Mouse (Mus musculus) hindbrain, postnatal 0 days (tissue): ENCODE measurements around the gene Gmfg. TPM values are rescaled to one million over a fixed set of nuclear protein-coding genes. Genes with fewer than 3 reads are reported as not detected.

Source experiments
- ATAC-seq: fragments of 200-750 bp; cut with Nextera tagmentation; 2 replicates; pipeline ENCODE4 v1.8.0; 2017; ENCODE audit warnings: mild to moderate bottlenecking, moderate TSS enrichment, moderate library complexity
- DNase-seq: peaks from one replicate; pipeline ENCODE4 v3.0.0-alpha.2; 2015; ENCODE audit warnings: low spot score
- H3K27ac ChIP-seq: fragments of 300-500 bp; sonication (generic); 2 replicates; pipeline ENCODE4 v1.5.1; 2014; ENCODE audit warnings: mild to moderate bottlenecking
- H3K27me3 ChIP-seq: fragments of 300-500 bp; sonication (generic); 2 replicates; pipeline ENCODE4 v1.6.1; 2014; ENCODE audit warnings: low read length, mixed read lengths; ENCODE audit not compliant: insufficient read depth
- H3K36me3 ChIP-seq: fragments of 300-500 bp; sonication (generic); 2 replicates; pipeline ENCODE4 v1.6.1; 2014; ENCODE audit warnings: low read length, mixed read lengths; ENCODE audit not compliant: insufficient read depth
- H3K4me1 ChIP-seq: fragments of 300-500 bp; sonication (generic); 2 replicates; pipeline ENCODE4 v1.6.1; 2014; ENCODE audit warnings: antibody characterized with exemption, low read length, mixed read lengths; ENCODE audit not compliant: insufficient read depth
- H3K4me2 ChIP-seq: fragments of 300-500 bp; sonication (generic); 2 replicates; pipeline ENCODE4 v1.6.1; 2014; ENCODE audit warnings: low read depth, mild to moderate bottlenecking, low read length, moderate library complexity, mixed read lengths
- H3K4me3 ChIP-seq: fragments of 300-500 bp; sonication (generic); 2 replicates; pipeline ENCODE4 v1.5.1; 2014; ENCODE audit warnings: low read length
- H3K9ac ChIP-seq: fragments of 300-500 bp; sonication (generic); replicated peaks from 2 replicates; pipeline ENCODE4 v1.6.1; 2014; ENCODE audit warnings: mild to moderate bottlenecking, low read length, moderate library complexity, mixed read lengths
- H3K9me3 ChIP-seq: fragments of 300-500 bp; sonication (generic); 2 replicates; pipeline ENCODE4 v1.6.1; 2016; ENCODE audit warnings: low read length, mixed read lengths
- CTCF ChIP-seq: IDR thresholded peaks from 2 replicates; pipeline ENCODE4 v1.5.1; 2016; ENCODE audit warnings: antibody characterized with exemption, control low read depth, low read depth
- WGBS: fragments of 180-500 bp; shearing (Covaris S2); extraction: QIAGEN DNeasy Blood & Tissue Kit; methylation state at CpG from one replicate; pipeline ENCODE4 v1.1.7; 2014; 5-methylcytosine and 5-hydroxymethylcytosine counted together
- polyA plus RNA-seq: library from polyadenylated mRNA; unstranded; fragments of >200 nt; fragmentation: Nextera tagmentation; extraction: Ambion mirVana; gene quantifications from 2 replicates; pipeline ENCODE4 v1.2.1, GENCODE M21; 2015
- total RNA-seq: library from RNA; depleted of rRNA; stranded (reverse); fragments of >200 nt; gene quantifications from 2 replicates; pipeline ENCODE4 v1.2.3, GENCODE M21; 2014; rRNA removed

The Gmfg gene
- total and polyA plus RNA-seq, 2 experiments from 2014 or later = 0.16 to 6.2 TPM

GRCm38 (mm10) chr7:28495426-28495825, 58.2 kb downstream of the Gmfg start:
- Histone ChIP-seq H3K4me3 (no peak overlapping the region), H3K4me2 (no peak overlapping the region), H3K9ac (no peak overlapping the region), H3K27me3 (no peaks in the 10 kb centered on the region), H3K36me3 (no peaks in the 10 kb centered on the region), H3K9me3 (no peaks in the 10 kb centered on the region), H3K4me1 (no peaks in the 10 kb centered on the region), H3K27ac (no peak overlapping the region)
- TF ChIP-seq CTCF = no peak
- DNase-seq (no peak), ATAC-seq (no peak)
- 70% methylated on average over 11 of the region's 11 CpGs for WGBS

Other genes with a start within 250 kb of the Gmfg start
- 48.4 and 70.7 TPM in 2 replicates for gene Eid2, start 169.6 kb upstream of the Gmfg start, total RNA-seq
- gene Eid2, start 169.6 kb upstream of the Gmfg start, polyA plus RNA-seq = 21.0 and 22.3 TPM in 2 replicates
- gene Eid2b, start 159.7 kb upstream of the Gmfg start, total RNA-seq = 34.6 and 38.2 TPM in 2 replicates
- 42.3 and 45.1 TPM in 2 replicates for gene Eid2b, start 159.7 kb upstream of the Gmfg start, polyA plus RNA-seq
- 2.1 and 3.6 TPM in 2 replicates for gene Selenov, start 146.3 kb upstream of the Gmfg start, total RNA-seq
- gene Selenov, start 146.3 kb upstream of the Gmfg start, polyA plus RNA-seq = 5.1 and 7.1 TPM in 2 replicates
- 20.1 and 24.8 TPM in 2 replicates for gene Dll3, start 135.2 kb upstream of the Gmfg start, total RNA-seq
- gene Dll3, start 135.2 kb upstream of the Gmfg start, polyA plus RNA-seq = 17.0 and 20.2 TPM in 2 replicates
- gene Timm50, start 125.4 kb upstream of the Gmfg start, total RNA-seq = 71.6 and 82.9 TPM in 2 replicates
- gene Timm50, start 125.4 kb upstream of the Gmfg start, polyA plus RNA-seq = 125 and 131 TPM in 2 replicates
- 98.7 and 104 TPM in 2 replicates for gene Supt5, start 98.7 kb upstream of the Gmfg start, total RNA-seq
- 71.8 and 76.5 TPM in 2 replicates for gene Supt5, start 98.7 kb upstream of the Gmfg start, polyA plus RNA-seq
- 97.7 and 154 TPM in 2 replicates for gene Rps16, start 86.8 kb upstream of the Gmfg start, total RNA-seq
- 539 and 575 TPM in 2 replicates for gene Rps16, start 86.8 kb upstream of the Gmfg start, polyA plus RNA-seq
- 18.6 and 20.6 TPM in 2 replicates for gene Plekhg2, start 64.8 kb upstream of the Gmfg start, total RNA-seq
- 9.1 and 10.0 TPM in 2 replicates for gene Plekhg2, start 64.8 kb upstream of the Gmfg start, polyA plus RNA-seq
- 2.1 and 3.9 TPM in 2 replicates for gene Zfp36, start 57.2 kb upstream of the Gmfg start, total RNA-seq
- gene Zfp36, start 57.2 kb upstream of the Gmfg start, polyA plus RNA-seq = 3.0 and 3.4 TPM in 2 replicates
- gene Med29, start 44.7 kb upstream of the Gmfg start, total RNA-seq = 33.6 and 39.5 TPM in 2 replicates
- 42.1 and 42.9 TPM in 2 replicates for gene Med29, start 44.7 kb upstream of the Gmfg start, polyA plus RNA-seq
- 56.7 and 67.6 TPM in 2 replicates for gene Paf1, start 44.5 kb upstream of the Gmfg start, total RNA-seq
- 83.0 and 84.1 TPM in 2 replicates for gene Paf1, start 44.5 kb upstream of the Gmfg start, polyA plus RNA-seq
- 140 and 160 TPM in 2 replicates for gene Lrfn1, start 14.5 kb downstream of the Gmfg start, total RNA-seq
- gene Lrfn1, start 14.5 kb downstream of the Gmfg start, polyA plus RNA-seq = 15.5 and 18.0 TPM in 2 replicates
- not detected in 2 replicates for gene Ifnl2, start 73.0 kb downstream of the Gmfg start, total RNA-seq
- not detected in 2 replicates for gene Ifnl2, start 73.0 kb downstream of the Gmfg start, polyA plus RNA-seq
- not detected in 2 replicates for gene Ifnl3, start 85.4 kb downstream of the Gmfg start, total RNA-seq
- not detected in 2 replicates for gene Ifnl3, start 85.4 kb downstream of the Gmfg start, polyA plus RNA-seq
- gene Sycn, start 103.4 kb downstream of the Gmfg start, total RNA-seq = not detected in 2 replicates
- gene Sycn, start 103.4 kb downstream of the Gmfg start, polyA plus RNA-seq = not detected in 2 replicates
- not detected in 2 replicates for gene Nccrp1, start 109.8 kb downstream of the Gmfg start, total RNA-seq
- gene Nccrp1, start 109.8 kb downstream of the Gmfg start, polyA plus RNA-seq = 0.34 TPM in 2 replicates
- 58.8 and 60.5 TPM in 2 replicates for gene Samd4b, start 160.7 kb downstream of the Gmfg start, total RNA-seq
- gene Samd4b, start 160.7 kb downstream of the Gmfg start, polyA plus RNA-seq = 17.7 and 19.7 TPM in 2 replicates
- gene Pak4, start 160.7 kb downstream of the Gmfg start, total RNA-seq = 14.8 and 20.3 TPM in 2 replicates
- gene Pak4, start 160.7 kb downstream of the Gmfg start, polyA plus RNA-seq = 13.2 and 14.0 TPM in 2 replicates
- 0.25 and 1.2 TPM in 2 replicates for gene Acp7, start 193.9 kb downstream of the Gmfg start, total RNA-seq
- 0.28 and 0.56 TPM in 2 replicates for gene Acp7, start 193.9 kb downstream of the Gmfg start, polyA plus RNA-seq